Mouse (Mus musculus): ENCODE results near the gene Brca2.

Brca2 gene

DNA sequence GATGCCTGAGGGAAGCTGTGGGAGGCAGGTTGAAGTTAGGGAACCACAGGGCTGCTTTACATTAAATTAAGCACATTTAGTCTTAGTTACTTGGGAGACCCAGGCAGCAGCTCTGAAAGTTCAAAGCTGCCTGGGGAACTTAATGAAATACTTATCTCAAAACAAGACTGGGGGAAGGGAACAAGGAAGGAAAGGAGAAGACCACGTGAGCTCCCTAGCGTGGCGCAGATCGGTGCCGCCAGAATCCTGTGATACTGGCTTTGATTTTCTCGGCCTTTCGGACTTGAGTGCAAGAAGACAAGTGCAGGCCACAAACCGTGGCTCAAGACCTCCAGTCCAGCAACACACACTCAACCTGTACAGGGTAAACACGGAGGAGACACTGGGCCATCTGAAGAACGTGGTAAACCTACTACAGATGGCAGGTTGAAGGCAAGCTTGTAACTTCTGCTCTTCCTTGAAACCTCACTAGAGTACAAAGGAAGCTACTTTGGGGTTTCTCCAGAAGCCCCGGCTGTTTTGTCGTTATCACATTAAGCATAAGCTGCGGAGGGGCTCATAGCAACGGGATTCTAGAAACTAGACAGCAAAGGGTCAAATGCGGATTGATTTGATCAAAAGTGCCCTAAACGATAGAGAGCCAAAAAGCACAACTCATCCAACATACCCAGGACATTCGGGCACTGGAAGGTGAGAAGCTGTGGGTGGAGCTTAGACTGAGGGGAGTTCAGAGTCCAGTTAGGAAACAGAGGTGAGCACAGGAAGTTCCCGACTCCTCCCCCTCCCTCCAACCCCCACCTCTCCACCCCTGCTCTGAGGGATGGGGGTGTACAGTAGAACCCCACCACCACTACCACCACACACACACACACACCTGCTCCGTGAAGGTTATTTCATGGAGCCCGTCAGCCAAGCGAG, 76.0 kb downstream of the Brca2 start:
- DNase-seq (ENCODE audit: low read depth): no peak

DNA sequence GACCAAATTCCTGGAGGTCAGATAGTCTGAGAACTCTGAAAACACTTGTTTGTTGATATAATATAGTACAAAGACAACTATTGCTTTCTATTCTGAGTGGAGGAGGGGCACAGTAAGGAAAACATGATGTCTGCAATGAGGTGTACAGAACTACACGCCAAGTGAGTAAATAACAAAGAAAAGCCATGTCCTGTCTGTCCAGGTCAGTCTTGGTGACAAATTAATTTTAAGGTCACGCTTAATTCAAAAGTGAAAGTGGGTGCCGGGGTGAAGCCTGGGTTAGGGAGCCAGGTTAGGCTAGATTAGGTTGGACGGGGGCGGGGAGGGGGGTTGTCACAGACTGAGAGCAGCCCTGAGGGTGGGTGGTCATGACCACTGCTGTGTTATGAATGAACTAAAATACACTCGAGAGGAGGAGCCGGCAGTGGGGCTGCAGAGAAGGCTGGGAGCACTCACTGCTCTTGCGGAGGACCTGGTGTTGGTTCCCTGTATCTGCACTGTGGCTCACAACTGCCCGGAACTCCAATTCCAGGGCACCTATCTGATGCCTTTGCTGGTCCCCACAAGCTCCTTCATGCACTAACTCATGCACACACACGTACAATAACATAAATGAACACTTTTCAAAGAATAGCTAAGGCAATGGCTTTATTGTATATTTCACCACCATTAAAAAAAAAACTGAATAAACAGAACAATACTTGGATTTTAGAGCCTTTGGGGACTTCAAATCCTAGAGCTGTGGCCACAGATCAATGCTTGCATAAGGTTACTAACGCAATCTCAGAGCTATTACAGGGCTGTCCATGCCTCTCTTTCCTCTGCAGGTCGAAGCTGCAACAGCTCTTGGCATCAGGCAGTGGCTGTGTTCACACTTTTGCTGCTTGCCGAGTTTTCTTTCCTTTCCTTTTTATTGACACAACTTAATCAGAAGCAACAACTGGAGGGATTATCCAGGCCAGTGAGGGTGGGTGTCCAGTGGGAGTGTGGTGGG, 77.2 kb downstream of the Brca2 start:
- no peak for DNase-seq (ENCODE audit: low read depth)

GRCm38 (mm10) chr5:150600554-150601440, 78.4 kb downstream of the Brca2 start:
- no peak for DNase-seq (ENCODE audit: low read depth)

DNA sequence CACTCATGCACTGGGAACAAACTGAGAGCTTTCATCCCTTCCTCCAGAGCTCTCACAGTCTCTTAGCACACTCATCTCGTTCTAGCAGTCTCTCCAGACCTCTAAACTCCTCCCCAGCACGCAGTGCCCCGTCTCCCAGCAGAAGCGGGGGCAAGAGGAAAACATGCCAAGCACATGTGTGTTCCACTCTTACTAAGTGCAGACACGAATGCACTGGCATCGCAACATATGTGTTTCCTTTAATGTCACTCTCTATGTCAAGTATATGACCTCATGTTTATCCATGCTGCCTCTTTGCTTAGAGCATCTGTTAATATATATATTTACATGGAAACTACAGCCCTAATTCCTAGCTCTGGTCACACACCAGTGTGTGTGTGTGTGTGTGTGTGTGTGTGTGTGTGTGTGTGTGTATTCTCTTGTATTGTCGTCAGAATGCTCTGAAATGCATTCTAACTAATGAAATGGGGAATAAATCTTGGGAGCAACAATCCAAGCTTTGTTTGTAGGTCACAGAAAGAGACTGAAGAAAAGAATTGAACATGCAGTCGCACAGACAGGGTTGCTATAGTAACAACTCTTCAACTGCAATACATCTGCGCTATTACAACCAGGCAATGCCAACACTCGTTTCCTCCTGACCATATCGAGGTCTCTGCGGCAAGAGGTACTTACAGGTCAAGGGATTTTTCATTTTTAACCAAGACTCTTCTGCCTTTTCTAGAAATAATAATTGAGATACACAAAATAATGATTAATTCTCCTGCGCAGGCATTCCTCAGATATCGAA, 79.2 kb downstream of the Brca2 start:
- no peak for DNase-seq (ENCODE audit: low read depth)

- no peak for DNase-seq (ENCODE audit: low read depth)
Measured at GRCm38 (mm10) chr5:150606131-150606530, 83.7 kb downstream of the Brca2 start.

GRCm38 (mm10) chr5:150607631-150608030, 85.2 kb downstream of the Brca2 start:
- DNase-seq (ENCODE audit: low read depth): no peak

- DNase-seq (ENCODE audit: low read depth): no peak
Measured at GRCm38 (mm10) chr5:150611136-150611535, 88.7 kb downstream of the Brca2 start.

DNA sequence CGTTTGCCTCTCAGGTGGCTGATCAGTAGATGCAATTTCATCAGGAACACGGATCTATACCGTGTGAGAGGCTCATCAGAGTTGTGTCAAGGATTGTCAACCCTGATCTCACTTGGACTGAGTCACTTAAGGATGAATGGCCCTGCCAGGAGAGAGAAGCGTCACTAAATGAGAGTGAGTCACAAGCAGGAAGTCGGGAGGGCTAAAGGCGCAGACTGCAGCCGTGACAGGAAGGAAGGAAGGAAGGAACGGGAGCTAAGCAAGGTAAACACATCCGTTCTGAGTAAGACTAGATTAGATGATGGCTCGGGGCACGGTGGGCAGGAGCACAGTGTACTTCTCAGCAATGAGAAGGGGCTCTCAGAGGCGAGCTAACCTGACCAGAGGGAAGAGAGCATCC, 89.3 kb downstream of the Brca2 start:
- no peak for DNase-seq (ENCODE audit: low read depth)

- DNase-seq (ENCODE audit: low read depth): no peak
Measured at GRCm38 (mm10) chr5:150614054-150614453, 91.6 kb downstream of the Brca2 start.

GRCm38 (mm10) chr5:150616216-150616615, 93.8 kb downstream of the Brca2 start:
- DNase-seq (ENCODE audit: low read depth): no peak

GRCm38 (mm10) chr5:150616731-150617130, 94.3 kb downstream of the Brca2 start:
- no peak for DNase-seq (ENCODE audit: low read depth)

DNA sequence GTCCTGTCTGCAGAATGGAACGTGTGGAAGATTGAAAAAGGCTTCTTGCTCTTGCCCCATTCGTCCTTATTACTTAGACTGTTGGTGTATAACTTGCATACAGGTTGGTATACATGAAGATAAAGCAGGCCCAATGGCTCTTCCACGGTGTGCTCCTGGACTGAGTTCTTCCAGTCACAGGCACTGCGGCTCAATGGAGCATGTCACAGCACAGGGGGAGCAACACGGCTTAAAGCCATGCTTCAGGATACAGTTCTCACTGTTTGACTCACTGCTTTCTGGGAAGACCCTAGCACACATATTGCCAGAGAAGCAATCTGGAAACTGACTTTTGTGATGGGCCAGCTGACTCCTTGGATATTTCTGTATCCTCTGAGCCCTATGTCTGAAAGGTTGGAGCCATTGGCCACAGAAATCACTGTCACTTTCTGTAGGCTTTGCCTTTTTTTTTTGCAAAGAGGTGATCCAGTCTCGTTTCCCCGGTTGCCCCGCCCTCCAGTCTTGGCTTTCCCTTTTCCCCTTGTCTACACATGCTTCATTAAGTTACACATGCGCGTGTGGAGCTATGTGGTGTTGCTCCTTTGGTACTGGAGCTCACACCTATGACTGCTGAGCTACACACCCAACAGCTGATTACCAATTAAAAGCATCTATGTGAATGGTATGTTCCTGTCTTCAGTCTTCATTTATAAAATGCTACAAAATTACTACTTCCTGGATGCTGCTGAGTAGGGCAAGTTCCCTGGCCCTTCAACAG, 96.3 kb downstream of the Brca2 start:
- no peak for DNase-seq (ENCODE audit: low read depth)

All from fibroblast of lung, adult 2 months (primary cell).